Mouse (Mus musculus) embryonic facial prominence, embryonic 12.5 days (tissue): ENCODE results near the gene Tbx19. TPM values are rescaled to one million over a fixed set of nuclear protein-coding genes. Genes with fewer than 3 reads are reported as not detected.

ENCODE experiments used
- polyA plus RNA-seq: library from polyadenylated mRNA; unstranded; fragments of >200 nt; fragmentation: Nextera tagmentation; extraction: Ambion mirVana; gene quantifications from 2 replicates; pipeline ENCODE4 v1.2.1, GENCODE M21; 2016

Tbx19 gene
- polyA plus RNA-seq, 1 experiment from 2014 or later, result not detected

Other genes with a start within 250 kb of the Tbx19 start
- not detected in 2 replicates for gene Xcl1, start 225.2 kb downstream of the Tbx19 start, polyA plus RNA-seq
- gene Sft2d2, start 33.7 kb upstream of the Tbx19 start, polyA plus RNA-seq, result 14.9 and 15.0 TPM in 2 replicates
- gene Tiprl, start 76.2 kb upstream of the Tbx19 start, polyA plus RNA-seq, result 92.4 and 101 TPM in 2 replicates
- 2.3 and 2.4 TPM in 2 replicates for gene Gpr161, start 135.0 kb upstream of the Tbx19 start, polyA plus RNA-seq